Mouse (Mus musculus) c-Kit-positive CD71-positive TER-119-positive erythroid progenitor cells, embryonic 14.5 days (primary cell): ENCODE data around the gene Batf3.

Source experiments
- DNase-seq: peaks from one replicate; pipeline ENCODE4 v3.0.0-alpha.2; 2013; ENCODE audit warnings: low spot score

Gene Batf3

GRCm38 (mm10) chr1:191086304-191086878, 11.3 kb upstream of the Batf3 start:
- DNase-seq, result no peak

GRCm38 (mm10) chr1:191086960-191087359, 10.7 kb upstream of the Batf3 start:
- no peak for DNase-seq

- DNase-seq, result no peak
Observed at GRCm38 (mm10) chr1:191087955-191088354, 9.7 kb upstream of the Batf3 start.

GRCm38 (mm10) chr1:191089355-191089754, 8.3 kb upstream of the Batf3 start:
- no peak for DNase-seq

GRCm38 (mm10) chr1:191092050-191092449, 5.6 kb upstream of the Batf3 start:
- no peak for DNase-seq

GRCm38 (mm10) chr1:191093578-191093977, 4.1 kb upstream of the Batf3 start:
- no peak for DNase-seq

- no peak for DNase-seq
Observed at GRCm38 (mm10) chr1:191095019-191095418, 2.6 kb upstream of the Batf3 start.

GRCm38 (mm10) chr1:191096871-191097681, 571 bp upstream of the Batf3 start:
- DNase-seq, result no peak

GRCm38 (mm10) chr1:191099114-191099513, 1.5 kb downstream of the Batf3 start:
- no peak for DNase-seq

GRCm38 (mm10) chr1:191099772-191100291, 2.2 kb downstream of the Batf3 start:
- DNase-seq, result no peak

GRCm38 (mm10) chr1:191102730-191103370, 5.2 kb downstream of the Batf3 start:
- DNase-seq, result no peak

- DNase-seq, result no peak
Observed at GRCm38 (mm10) chr1:191105246-191105645, 7.6 kb downstream of the Batf3 start.

- DNase-seq, result no peak
Observed at GRCm38 (mm10) chr1:191107306-191107705, 9.7 kb downstream of the Batf3 start.

- DNase-seq, result no peak
Observed at GRCm38 (mm10) chr1:191109907-191110306, 12.3 kb downstream of the Batf3 start.

GRCm38 (mm10) chr1:191111146-191111545, 13.5 kb downstream of the Batf3 start:
- DNase-seq, result no peak

GRCm38 (mm10) chr1:191114868-191115267, 17.2 kb downstream of the Batf3 start:
- DNase-seq, result no peak

- DNase-seq, result no peak
Observed at GRCm38 (mm10) chr1:191115514-191116238, 18.0 kb downstream of the Batf3 start.

GRCm38 (mm10) chr1:191122744-191123143, 25.1 kb downstream of the Batf3 start:
- DNase-seq, result no peak

GRCm38 (mm10) chr1:191123696-191124095, 26.0 kb downstream of the Batf3 start:
- DNase-seq, result no peak

GRCm38 (mm10) chr1:191124288-191124687, 26.6 kb downstream of the Batf3 start:
- no peak for DNase-seq

- DNase-seq, result peak; percentile 24
Observed at GRCm38 (mm10) chr1:191125811-191126638, 28.4 kb downstream of the Batf3 start.
